Mouse (Mus musculus) left cerebral cortex, adult 6 months (tissue): ENCODE results near the gene Ldb1. TPM values are rescaled to one million over a fixed set of nuclear protein-coding genes. Genes with fewer than 3 reads are reported as not detected.

ENCODE experiments used
- long read RNA-seq, 2 experiments: library from polyadenylated mRNA; unstranded; transcript quantifications; one replicate each; pipeline ENCODE4 v2.0.0; 2019 to 2020
- polyA plus RNA-seq: library from polyadenylated mRNA; unstranded; fragments of <200 nt; fragmentation: Nextera tagmentation; gene quantifications from 2 replicates; pipeline ENCODE4 v1.2.3, GENCODE M21; 2021

Ldb1 gene
- polyA plus RNA-seq = 6.3 and 10.7 TPM in 2 replicates
- long read RNA-seq, experiment 1, partial matches to known transcripts = 10 of 17 reads
- long read RNA-seq, experiment 1, other reads (novel, unspliced or antisense) = 5 of 17 reads
- long read RNA-seq, experiment 2, partial matches to known transcripts = 5 of 8 reads
- long read RNA-seq, experiment 2, other reads (novel, unspliced or antisense) = 2 of 8 reads

DNA sequence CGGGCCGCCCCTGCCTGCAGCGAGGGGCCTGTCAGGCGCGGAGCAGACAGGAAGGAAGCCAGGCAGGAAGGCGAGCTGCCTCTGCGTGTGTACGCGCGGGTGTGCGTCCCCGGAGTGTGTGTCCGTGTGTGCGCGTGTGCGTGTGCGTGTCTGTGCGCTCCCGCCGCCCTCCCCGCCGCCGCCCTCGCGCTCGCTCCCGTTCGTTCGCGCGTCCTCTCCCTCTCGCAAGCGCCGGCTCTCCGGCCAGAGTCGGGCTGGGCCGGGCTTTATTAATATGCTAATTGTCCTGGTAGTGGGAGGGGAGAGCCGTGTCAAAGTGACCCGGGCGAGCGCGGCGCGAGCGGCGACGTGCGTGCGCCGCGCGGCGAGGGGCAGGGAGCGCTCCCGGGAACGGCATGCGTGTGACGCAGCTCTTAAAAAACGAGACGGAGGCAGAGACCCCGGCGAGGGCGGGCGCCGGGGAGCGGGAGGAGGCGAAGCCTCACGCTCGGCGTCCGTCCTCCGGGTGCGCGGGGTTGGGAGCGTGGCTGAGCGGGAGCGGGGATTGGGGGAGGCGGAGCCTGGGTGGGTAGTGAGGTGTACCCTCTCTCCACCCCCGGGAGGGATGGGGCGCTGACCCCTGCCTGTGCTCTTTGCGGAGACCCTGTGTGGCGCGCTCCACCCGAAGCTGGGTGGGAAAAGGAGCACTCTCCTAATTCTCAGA, at the start of gene Ldb1:
Ldb1 (minus strand) TSS at position 222 of the 703 bp plus-strand sequence.

DNA sequence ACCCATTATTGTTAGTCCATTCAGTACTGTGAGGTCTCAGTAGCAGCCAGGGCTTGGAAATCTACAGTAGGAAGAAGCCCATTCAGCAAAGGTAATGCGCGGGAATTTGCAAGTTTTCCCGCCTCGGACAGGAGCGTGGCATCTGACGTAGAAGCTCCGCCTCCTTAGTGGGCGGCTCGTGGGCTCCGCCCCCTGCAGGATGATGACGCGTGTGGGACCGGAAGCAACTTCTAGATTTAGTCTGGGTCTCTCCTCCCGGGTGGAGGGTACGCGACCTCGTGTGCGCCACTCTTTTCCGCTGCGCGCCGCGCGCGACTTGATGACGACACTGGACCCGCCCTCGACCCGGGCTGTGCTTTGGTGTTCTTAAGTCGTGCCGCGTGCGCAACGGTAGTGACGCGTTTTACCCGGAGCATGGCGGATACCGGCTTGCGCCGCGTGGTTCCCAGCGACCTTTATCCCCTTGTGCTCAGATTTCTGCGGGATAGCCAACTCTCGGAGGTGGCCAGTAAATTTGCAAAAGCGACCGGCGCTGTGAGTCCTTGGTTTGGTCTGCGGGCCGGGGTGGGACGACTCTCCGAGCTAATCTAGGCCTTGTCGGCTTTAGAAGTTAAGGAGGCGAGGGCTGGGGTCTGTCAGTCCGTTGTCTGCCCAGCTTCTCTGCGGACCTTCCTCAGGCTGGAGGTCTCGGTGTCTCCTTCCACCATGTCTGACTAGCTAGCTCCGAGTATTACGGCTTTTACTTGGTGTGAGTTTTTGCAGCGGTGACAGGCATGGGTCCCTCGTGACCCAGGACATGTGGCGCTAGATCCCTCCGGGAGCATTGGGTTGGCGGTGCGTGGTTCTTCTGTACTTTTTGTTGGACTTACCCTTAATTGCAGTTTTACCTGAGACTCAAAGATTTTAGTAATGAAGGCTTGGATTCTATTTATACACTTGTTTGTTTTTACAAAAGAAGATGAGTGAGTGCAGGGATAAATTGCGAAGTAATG, 30.9 kb upstream of the Ldb1 start, which contains the start of gene Nolc1:
Nolc1 (plus strand) TSS at position 248 of the 992 bp plus-strand sequence.

DNA sequence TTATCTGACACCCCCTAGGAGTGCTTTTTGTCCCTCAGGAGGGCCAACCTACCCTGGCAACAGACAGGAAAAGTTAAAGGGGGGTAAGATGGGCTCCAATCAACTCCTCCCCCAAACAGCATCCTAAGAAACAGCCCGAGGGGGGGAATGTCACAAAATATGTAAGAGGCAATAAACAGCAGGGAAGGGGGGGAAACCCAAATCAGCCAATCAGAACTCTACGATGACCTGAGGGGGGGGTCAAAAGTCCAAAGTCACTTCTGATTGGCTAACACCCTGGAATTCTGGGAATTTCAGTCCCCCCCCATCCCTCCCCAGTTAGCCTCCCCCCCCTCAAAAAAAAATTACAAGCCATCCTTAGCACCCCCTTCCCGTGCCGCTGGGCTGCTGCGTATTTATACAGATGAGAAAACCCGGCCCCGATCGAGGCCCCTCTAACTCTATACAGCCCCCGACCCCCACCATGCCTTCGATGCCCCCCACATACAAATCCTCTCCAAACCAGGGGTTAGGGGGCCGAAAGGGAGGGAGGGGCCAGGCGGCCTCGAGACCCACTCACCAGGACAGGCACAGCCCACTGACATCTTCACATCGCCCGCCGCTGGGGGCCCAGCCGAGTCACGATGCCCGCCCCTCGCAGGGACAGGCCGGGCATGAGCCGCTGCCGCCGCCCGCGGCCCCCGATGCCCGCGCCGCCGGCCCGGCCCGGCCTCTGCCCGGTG, 582 bp downstream of the Ldb1 start, which contains the start of gene Pprc1:
Pprc1 (plus strand) TSS at position 616 of the 722 bp plus-strand sequence.

GRCm38 (mm10) chr19:46003371-46004226, 41.4 kb downstream of the Ldb1 start, which contains the start of gene Hps6:
TSS of gene Hps6 (plus strand) at chr19:46003508.

GRCm38 (mm10) chr19:45997785-45998693, 47.0 kb downstream of the Ldb1 start, which contains the start of gene Armh3:
TSS of gene Armh3 (minus strand) at chr19:45998488.

Other genes starting within 250 kb of the Ldb1 start
- 25.3 and 82.7 TPM in 2 replicates for gene Kcnip2, start 229.2 kb downstream of the Ldb1 start, polyA plus RNA-seq
- gene Armh3, start 46.7 kb downstream of the Ldb1 start, polyA plus RNA-seq = 8.4 and 13.1 TPM in 2 replicates
- 5.5 and 7.0 TPM in 2 replicates for gene Hps6, start 41.7 kb downstream of the Ldb1 start, polyA plus RNA-seq
- gene Pprc1, start 328 bp downstream of the Ldb1 start, polyA plus RNA-seq = 3.2 and 4.5 TPM in 2 replicates
- gene Nolc1, start 30.6 kb upstream of the Ldb1 start, polyA plus RNA-seq = 37.8 and 48.7 TPM in 2 replicates
- gene Elovl3, start 86.7 kb upstream of the Ldb1 start, polyA plus RNA-seq = not detected in 2 replicates
- gene Pitx3, start 103.1 kb upstream of the Ldb1 start, polyA plus RNA-seq = 0.08 and 0.34 TPM in 2 replicates
- gene Gbf1, start 107.3 kb upstream of the Ldb1 start, polyA plus RNA-seq = 25.6 and 31.8 TPM in 2 replicates